Mouse (Mus musculus) lung, adult 2 months (tissue): ENCODE measurements around the gene Slc16a5. TPM values are rescaled to one million over a fixed set of nuclear protein-coding genes. Genes with fewer than 3 reads are reported as not detected.
"Not testable (repeated sequence)": the region's sequence is repeated elsewhere in the genome, so short reads cannot be mapped to it uniquely, and the experiment has no call there.

Source experiments
- DNase-seq: peaks from one replicate; pipeline ENCODE4 v3.0.0; 2022
- H3K4me1 ChIP-seq: fragments of 200-500 bp; 2 replicates; pipeline ENCODE4 v1.6.1; 2011; ENCODE audit warnings: low read length; ENCODE audit not compliant: control insufficient read depth, insufficient read depth
- H3K4me3 ChIP-seq: fragments of 200-500 bp; replicated peaks from 2 replicates; pipeline ENCODE3; 2011; ENCODE audit warnings: low read depth, mild to moderate bottlenecking, control low read depth, low read length; ENCODE audit errors: extremely low read depth
- CTCF ChIP-seq: fragments of 200-500 bp; IDR thresholded peaks from 2 replicates; pipeline ENCODE4 v1.5.1; 2011; ENCODE audit warnings: mild to moderate bottlenecking, low read length, control low read depth; ENCODE audit not compliant: insufficient read depth
- POLR2A ChIP-seq: fragments of 200-500 bp; IDR thresholded peaks from 2 replicates; pipeline ENCODE4 v1.6.1; 2011; ENCODE audit warnings: low read depth, mild to moderate bottlenecking, control low read depth, low read length, borderline replicate concordance; ENCODE audit errors: extremely low read depth
- WGBS: fragments of 180-500 bp; shearing (Covaris S2); methylation state at CpG from one replicate; pipeline ENCODE4 v1.1.7; 2018; 5-methylcytosine and 5-hydroxymethylcytosine counted together
- polyA plus RNA-seq: library from polyadenylated mRNA; depleted of rRNA; stranded (reverse); fragments of >200 nt; gene quantifications from 2 replicates; pipeline ENCODE4 v1.2.3, GENCODE M21; 2012

The Slc16a5 gene
- polyA plus RNA-seq, 1 experiment, result 0.95 TPM

- TF ChIP-seq POLR2A (no peak), CTCF (no peak)
- Histone ChIP-seq H3K4me3 (no peak overlapping the region), H3K4me1 (no peaks in the 10 kb centered on the region)
- DNase-seq, result no peak
- 72% methylated on average over 15 of the region's 15 CpGs for WGBS
Measured at GRCm38 (mm10) chr11:115441417-115441816, 20.9 kb upstream of the Slc16a5 start.

GRCm38 (mm10) chr11:115446906-115447305 is 15.4 kb upstream of the Slc16a5 start:
- 23% methylated on average over 3 of the region's 3 CpGs for WGBS
- Histone ChIP-seq H3K4me3 (no peak overlapping the region), H3K4me1 (no peaks in the 10 kb centered on the region)
- DNase-seq, result no peak
- TF ChIP-seq POLR2A (no peak), CTCF (no peak)

- Histone ChIP-seq H3K4me1 (no peaks in the 10 kb centered on the region), H3K4me3 (no peak overlapping the region)
- 80% methylated on average over 11 of the region's 11 CpGs for WGBS
- TF ChIP-seq POLR2A (no peak), CTCF (no peak)
- no peak for DNase-seq
Measured at GRCm38 (mm10) chr11:115447321-115447885, 14.9 kb upstream of the Slc16a5 start.

GRCm38 (mm10) chr11:115448075-115448474 is 14.2 kb upstream of the Slc16a5 start:
- 90% methylated on average over 16 of the region's 16 CpGs for WGBS
- Histone ChIP-seq H3K4me3 (no peak overlapping the region), H3K4me1 (no peaks in the 10 kb centered on the region)
- TF ChIP-seq CTCF (no peak), POLR2A (no peak)
- no peak for DNase-seq

GRCm38 (mm10) chr11:115448998-115449397 is 13.3 kb upstream of the Slc16a5 start:
- DNase-seq, result no peak
- TF ChIP-seq POLR2A (no peak), CTCF (no peak)
- Histone ChIP-seq H3K4me3 (no peak overlapping the region), H3K4me1 (no peaks in the 10 kb centered on the region)
- whole genome bisulfite sequencing, result 74% methylated on average over 7 of the region's 7 CpGs

GRCm38 (mm10) chr11:115450176-115450575 is 12.1 kb upstream of the Slc16a5 start:
- WGBS, result 80% methylated on average over 7 of the region's 7 CpGs
- no peak for DNase-seq
- Histone ChIP-seq H3K4me3 (no peak overlapping the region), H3K4me1 (no peaks in the 10 kb centered on the region)
- TF ChIP-seq POLR2A, result no peak
- TF ChIP-seq CTCF, result no peak

GRCm38 (mm10) chr11:115451781-115452241 is 10.5 kb upstream of the Slc16a5 start:
- H3K4me3 ChIP-seq, result no peak overlapping the region
- WGBS, result 73% methylated on average over 8 of the region's 8 CpGs
- H3K4me1 ChIP-seq, result no peaks in the 10 kb centered on the region
- no peak for DNase-seq
- TF ChIP-seq CTCF (no peak), POLR2A (no peak)

GRCm38 (mm10) chr11:115452281-115452860 is 9.9 kb upstream of the Slc16a5 start:
- Histone ChIP-seq H3K4me1 (no peaks in the 10 kb centered on the region), H3K4me3 (no peak overlapping the region)
- no peak for DNase-seq
- 80% methylated on average over 7 of the region's 7 CpGs for WGBS
- TF ChIP-seq POLR2A (no peak), CTCF (no peak)

- DNase-seq, result no peak
- TF ChIP-seq CTCF, result no peak
- TF ChIP-seq POLR2A, result no peak
- WGBS, result 69% methylated on average over 4 of the region's 4 CpGs
- no peak overlapping the region for H3K4me3 ChIP-seq
- H3K4me1 ChIP-seq, result no peaks in the 10 kb centered on the region
Measured at GRCm38 (mm10) chr11:115453306-115453705, 9.0 kb upstream of the Slc16a5 start.

GRCm38 (mm10) chr11:115454822-115455221 is 7.5 kb upstream of the Slc16a5 start:
- WGBS, result 88% methylated on average over 6 of the region's 6 CpGs
- not testable (repeated sequence) for H3K4me3 ChIP-seq, DNase-seq, H3K4me1 ChIP-seq
